Mouse (Mus musculus): ENCODE data around the gene 1700010B08Rik.

Gene 1700010B08Rik

DNA sequence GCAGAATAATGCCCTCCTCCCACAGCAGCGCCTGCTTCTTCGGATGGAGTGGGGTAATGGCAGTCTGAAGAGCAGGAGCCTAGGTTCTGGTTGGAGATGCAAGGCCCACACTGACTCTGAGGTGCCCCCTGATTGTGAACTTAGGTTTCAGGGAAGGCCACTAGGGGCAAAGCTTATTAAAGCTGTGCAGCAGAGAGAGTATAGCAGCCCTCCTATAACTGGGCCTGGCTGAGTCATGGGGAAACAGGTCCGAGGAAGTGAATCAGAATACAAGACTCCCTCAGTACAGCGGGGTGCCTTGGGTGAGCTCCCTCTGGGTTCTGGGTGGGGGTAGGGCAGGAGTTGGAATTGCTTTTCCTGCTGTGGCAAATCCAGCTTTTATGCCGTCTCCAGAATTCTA, 51.4 kb downstream of the 1700010B08Rik start:
- no peak for DNase-seq (ENCODE audit: low spot score)

Measured in left cerebral cortex, adult 11 months (tissue).